Mouse (Mus musculus) embryo, embryonic 10.5 days (tissue): ENCODE measurements around the gene Phka2.

Experiments
- DNase-seq: peaks from one replicate; pipeline ENCODE4 v3.0.0-alpha.2; 2015; ENCODE audit warnings: low spot score

Gene Phka2

DNA sequence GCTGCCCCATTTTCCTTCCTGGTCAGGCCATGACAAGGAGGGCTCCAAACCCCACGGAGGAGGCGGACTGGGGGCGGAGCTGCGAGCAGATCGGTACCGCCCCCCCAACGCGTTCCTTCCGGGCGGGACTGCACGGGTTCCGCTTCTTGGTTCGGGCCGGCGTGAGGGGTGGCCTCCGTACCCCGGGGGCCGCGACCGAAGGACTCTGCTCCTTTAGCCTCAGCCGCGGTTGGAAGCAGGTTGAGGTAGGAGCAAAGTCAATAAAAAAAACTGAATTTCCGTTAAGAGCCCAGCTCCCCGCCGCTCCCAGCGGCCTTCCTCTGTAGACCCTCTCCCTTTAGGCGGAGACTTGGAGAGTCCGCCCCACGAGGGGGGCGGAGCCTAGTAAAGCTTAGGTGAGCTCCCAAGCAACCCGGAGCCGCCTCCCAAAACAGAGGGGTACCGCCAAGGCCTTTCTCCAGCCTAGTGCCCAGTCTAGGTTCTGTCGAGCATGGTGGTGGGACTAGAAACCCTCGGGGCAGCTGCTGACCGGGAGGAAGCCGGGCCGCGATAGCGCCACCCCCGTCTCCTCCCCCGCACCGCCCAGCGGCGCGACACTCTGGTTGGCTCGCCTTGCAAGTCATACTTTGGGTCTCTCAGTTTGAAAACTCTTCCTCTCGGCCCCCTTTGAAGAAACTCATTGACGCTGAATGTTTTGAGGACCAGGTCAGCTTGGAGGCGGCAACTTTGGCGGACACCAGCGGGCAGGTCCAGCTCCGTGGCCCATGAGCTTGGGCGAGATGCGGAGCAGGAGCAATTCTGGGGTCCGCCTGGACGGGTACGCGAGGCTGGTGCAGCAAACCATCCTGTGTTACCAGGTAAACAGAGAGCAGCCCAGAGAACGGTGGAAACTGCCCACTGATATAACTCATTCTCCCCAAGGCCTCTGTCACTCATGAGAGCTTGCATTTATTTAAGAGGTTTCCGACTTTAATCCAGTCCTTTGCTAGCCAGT is at the start of gene Phka2:
TSS of gene Phka2 (plus strand) at position 119 of the 994 bp plus-strand sequence.
- DNase-seq: peak; percentile 85

DNA sequence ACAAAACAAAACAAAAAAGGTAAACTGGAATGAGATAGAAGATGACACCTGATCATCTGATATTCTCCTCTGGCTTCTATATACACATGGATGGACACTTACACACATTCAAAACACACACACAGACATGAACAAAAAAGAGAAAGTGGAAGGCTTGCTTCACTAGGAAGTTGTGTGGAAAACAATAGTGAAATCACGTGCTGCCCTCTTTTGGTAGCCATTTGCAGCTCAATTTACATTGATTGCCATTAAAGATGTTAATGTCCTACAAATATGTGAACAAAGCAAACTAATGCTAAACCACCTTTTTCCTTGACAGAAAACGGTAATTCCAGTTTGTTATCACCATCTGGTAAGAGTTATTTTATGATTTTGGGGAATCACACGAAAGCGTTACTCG is 46.3 kb upstream of the Phka2 start:
- DNase-seq: no peak

DNA sequence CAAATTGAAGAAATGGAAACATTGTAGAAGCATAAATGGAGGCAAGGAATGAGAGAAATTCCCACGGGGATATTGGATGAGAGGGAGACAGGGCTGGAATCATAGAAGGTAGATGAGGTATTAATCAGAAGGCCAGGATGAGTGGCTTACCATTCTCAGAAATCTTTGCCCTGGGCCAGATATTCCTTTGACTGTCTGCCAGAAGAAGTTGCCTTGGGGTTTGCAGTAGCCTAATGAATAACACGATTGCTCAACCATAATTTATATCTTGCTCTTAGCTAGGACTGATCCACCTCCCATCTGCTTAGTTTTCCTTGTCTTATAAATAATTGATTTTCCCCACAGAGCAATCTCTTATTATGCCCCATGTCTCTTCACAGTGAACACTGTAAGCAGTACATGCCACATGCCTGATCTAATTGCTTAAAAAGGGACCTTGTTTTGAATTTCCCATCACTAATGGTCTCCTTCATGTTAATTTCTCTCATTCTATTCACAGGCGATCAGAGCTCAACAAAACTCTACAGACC is 30.6 kb upstream of the Phka2 start:
- DNase-seq: no peak

DNA sequence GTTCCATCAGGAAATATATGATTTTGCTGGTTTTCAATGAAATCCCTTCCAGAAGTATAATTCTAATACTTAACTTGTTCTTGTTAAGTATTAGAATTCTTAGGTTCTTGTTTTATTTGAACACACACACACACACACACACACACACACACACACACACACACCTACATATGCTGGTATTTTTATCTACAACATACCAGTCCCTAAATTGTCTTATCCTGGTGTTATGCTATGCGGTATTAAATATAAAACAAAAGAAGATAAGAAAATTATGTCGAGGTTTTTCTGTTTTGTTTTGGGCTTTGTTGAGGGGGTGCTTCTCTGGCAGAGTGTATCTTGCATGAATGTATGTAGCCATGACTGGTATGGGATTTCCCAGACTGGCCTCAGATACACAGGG is 12.2 kb upstream of the Phka2 start:
- no peak for DNase-seq

DNA sequence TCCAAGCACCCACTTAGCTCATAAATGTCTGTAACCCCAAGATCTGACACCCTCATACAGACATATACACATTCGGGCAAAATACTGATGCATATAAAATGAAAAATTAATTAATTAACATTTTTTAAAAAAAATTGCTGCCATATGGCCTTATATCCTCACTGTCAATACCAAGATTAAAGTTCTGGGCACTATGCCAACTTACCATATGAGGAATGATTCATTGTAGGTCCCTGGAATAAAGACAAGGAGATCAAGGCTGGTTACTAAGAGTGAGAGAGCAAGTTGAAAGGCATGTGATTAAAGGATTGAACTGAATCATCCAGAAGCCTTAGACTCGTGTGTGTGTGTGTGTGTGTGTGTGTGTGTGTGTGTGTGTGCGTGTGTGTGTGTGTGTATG is 7.6 kb upstream of the Phka2 start:
- no peak for DNase-seq

DNA sequence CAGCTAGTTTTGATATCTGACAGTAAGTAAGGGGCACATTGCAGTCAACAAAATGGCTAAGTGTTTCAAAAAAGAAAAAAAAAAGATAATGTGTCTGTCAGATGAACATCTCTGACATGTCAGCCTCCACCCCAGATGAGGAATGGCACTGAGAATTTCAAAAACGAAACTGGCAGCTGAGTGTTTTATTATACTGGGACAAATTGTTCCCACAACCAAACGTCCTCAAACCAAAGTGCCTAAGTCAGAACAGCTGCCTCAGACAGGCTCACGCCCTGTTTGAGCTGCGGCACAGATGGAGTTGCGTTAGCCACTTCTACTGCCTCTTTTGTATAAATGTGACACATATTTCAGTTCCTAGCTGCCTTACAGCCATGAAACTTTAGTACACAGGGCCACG is 7.0 kb upstream of the Phka2 start:
- no peak for DNase-seq

DNA sequence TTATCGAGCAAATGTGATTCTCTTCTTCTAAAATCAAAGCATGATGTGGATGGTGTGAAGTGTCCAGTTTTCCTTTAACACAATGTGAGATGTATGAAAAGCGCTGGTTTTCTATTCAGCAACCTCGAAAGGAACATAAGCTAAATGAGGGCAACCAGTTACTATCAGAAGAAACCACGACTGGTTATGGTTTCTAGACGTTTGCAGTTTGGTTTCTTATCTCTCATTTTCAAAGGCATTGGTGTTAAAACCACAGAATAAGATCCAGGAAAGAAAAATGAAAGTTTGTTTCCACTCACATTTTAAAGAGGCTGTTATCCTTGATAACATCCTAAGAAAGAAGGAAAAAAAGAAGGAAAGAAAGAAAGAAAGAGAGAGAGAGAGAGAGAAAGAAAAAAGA is 5.5 kb upstream of the Phka2 start:
- no peak for DNase-seq

DNA sequence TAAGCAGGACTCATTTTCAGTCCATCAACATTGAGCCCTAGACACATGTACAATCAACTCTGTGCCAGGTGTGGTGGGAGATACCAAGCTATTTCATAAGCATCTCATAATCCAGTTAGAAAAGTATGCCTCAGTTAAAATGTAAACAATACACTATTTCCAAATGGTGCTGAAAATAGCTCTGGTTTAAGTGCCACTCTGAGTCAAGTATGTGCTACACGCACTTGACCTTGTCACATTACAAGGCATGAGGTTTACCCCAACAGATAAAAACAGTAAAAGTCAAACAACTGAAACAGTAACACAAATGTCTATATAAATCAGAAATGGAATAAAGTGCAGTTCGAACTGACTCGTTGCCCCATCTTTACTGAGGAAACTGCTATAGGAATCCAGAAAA is 871 bp upstream of the Phka2 start:
- no peak for DNase-seq

DNA sequence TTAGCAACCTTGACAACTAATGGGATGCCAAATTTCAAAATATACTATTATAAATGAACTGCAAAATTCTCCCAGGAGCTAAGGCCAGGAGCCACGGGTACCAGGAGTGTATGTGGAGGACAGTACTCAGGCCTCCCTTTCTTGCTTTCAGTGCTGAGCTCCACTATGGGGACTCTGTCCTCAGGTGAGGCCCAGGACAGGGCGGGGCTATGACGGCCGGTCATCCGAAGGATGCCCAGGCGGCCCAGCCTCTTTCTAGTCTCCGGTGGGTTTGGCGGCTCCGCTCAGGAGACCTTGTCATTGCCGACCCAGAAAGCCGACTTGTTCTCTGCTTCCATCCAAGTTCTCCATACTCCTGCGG is 299 bp upstream of the Phka2 start:
- DNase-seq: no peak

DNA sequence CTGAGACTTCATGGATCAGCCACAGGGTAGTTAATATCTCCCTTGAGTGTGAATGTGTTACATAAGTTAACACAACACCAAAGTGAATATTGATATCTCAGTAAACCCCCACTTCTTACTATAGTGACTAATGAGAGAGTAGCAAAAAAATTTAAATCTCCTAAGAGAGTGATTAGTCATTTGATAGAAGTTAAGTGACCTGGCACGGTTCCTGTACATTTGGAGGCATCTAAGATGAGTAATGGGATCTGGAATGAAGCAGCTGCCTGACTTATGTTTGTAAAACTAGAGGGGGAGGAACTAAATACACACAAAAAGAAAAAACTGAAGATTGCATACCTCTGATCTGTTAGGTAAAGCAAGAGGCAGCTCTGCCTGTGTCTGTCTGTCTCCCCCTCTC is 7.1 kb downstream of the Phka2 start:
- DNase-seq: no peak

DNA sequence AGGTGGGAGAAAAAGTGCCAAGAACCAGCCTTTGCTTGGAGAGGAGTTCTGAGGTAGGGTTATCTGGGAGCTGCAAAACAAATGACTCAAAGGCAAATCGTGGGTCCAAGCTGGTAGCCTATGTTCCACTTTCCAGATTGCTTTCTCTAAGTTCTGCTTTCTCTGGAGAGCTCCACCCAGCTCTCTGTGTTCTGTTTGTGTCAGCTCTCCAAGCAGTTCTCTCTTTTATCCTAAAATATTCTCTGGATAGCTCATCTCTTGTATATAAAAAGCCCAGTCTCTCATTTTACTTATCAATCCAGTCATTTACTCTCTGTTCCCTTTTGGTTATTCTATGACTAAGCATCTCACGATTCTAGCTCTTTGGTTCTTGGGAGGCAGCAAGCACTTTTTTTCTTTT is 8.2 kb downstream of the Phka2 start:
- DNase-seq: no peak

DNA sequence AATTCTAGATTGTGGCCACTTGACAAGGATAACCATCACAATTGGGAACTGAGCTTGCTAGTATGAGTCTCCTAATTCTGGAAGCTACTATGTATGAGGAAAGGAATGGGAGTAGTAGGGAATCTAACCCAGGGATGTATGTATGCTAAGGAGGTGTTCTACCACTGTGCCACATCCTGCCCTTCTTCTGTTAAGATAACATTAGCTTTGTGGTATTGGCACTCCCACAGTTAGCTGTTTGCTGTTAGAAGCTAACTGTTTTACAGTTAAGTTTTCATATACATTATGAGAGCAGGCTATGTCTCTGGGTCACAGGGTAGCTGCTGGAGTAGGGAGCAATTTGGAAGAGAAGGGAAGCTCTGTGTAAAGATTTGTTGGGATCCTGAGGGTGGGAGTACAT is 14.1 kb downstream of the Phka2 start:
- no peak for DNase-seq

DNA sequence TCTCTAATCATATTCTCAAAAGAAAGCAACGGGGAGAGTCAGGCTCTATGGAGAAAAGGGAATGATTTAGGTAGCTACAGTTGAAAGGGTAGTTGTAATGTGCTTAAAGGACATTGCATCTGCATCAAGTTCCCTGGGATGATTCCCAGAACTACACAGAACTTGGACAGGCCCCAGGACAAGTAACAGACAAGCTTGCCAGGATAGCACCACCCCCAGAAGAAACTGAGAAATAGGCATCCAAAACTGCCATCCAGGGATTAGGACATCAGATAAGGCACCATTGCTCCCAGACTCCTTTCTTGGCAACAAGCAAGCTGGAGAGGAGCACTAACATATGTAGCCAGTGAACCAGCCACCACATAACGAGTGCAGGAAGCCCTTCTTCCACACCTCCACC is 40.8 kb downstream of the Phka2 start:
- DNase-seq: no peak

DNA sequence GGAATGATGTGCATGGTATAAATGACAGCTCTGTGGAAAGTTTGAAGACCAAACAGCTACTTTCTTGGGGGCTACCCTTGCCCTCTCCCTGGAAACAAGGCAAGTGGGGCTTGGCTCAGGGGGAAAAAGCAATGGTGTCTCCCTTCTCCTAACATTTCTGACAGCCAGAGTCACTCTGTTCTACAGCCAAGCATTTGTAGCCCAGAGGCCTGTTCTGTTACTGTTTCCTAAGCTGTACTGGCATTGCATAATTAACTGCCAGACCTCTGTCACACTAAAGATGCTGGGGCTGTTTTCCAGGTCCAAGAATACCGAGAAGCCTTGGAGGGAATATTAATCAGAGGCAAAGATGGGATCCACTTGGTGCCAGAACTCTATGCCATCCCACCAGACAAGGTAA is 46.9 kb downstream of the Phka2 start:
- no peak for DNase-seq

DNA sequence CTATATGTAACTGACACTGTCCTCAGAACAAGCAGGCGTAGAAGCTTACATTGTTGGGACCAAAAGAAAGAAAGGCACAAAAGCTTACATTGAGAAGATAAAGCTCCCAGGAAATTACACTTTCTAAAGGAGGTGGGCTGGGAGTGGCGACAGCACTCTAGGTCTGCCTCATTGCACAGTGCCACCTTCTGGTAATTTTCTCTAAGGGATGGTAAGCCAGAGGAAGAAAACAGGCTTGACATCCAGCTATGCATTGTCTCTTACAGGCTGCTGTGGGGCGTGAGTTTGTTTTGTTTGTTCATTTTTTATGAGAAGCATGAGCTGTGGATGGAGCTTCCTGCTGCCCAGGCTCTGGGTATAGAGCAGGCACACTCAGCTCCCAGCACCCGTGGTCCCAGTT is 50.1 kb downstream of the Phka2 start:
- DNase-seq: peak; percentile 6

DNA sequence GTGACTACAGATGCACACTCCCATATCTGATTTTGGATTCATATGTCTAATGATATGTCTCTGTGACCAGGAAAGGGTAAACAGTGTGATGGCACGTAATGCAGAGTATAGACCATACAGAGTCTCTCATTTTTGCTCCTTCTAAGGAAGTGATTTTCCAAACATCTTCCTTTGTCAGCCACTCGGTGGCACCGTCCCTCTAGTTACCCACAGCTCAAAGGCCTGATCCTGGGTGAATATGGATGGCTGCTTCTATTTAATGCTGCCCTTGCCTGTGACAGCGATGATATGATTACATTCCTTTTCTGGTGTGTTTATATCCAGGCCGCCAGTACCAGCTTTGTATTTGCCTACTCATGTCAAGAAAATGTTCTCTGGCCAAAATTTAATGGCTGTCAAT is 81.6 kb downstream of the Phka2 start:
- peak; percentile 15 for DNase-seq

DNA sequence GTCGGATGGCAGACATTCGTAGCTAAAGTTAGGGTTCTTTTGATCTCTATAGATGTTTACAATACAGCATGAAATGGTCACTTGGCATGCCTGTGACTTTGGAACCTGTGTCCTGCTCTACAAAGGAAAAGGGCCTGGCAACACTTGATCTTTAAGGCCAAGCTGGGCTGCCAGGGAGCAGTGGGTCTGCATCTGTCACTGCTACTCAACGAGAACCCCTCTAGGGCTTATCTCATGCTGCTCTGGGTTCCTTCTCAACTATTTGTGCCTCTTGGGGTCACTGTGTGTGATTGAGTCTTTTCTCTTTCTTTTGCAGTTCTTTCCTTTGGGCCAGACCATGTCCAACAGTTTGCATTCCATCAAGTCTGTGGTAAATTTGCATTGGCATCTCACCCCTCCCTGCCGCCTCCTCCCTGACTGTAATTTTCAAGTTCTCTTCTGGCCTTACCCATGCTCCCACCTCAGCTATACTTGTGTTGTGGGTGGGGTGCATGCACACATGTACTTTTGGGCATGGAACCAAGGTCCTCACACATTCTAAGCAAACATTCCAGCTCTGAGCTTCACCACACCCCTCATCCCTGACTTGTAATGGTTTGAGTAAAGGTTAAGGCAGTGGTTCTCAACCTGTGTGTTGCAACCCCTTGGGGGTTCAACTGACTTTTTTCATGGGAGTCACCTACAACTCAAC is 82.3 kb downstream of the Phka2 start:
- no peak for DNase-seq

DNA sequence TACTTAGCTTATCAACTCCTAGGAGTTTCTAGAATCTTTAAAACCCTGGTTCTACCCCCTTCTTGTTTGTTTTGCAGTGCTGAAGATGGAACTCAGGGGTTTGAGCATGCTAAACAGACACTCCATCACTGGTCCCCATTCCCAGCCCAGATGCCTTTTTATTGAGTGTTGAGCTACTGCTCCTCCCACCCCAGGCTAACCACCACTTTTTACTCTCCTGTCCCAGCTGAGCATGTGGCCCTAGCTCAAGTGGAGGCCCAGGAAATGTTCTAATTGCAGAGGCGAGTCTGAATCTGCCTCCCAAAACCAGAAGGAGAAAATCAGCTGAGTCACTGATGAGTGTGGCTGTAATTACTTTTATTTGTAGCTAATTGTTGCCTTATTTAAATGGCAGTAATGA is 83.1 kb downstream of the Phka2 start:
- no peak for DNase-seq

DNA sequence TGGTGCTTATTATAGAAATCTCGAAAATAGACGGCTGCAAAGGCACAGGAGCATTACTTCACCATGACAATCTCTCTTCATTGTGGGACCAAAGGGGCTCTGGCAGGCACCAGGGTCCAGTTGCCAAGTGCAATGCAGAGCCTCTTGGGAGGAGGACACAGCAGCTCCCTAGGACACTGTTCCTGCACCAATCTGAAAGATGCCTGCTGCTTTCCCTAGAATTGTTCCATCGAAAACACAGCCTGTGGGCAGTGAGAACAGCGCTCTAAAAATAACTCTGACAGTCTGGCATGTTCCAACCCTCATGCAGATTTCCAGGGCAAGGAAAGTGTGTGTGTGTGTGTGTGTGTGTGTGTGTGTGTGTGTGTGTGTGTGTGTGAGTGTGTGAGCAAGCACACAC is 86.6 kb downstream of the Phka2 start:
- no peak for DNase-seq

DNA sequence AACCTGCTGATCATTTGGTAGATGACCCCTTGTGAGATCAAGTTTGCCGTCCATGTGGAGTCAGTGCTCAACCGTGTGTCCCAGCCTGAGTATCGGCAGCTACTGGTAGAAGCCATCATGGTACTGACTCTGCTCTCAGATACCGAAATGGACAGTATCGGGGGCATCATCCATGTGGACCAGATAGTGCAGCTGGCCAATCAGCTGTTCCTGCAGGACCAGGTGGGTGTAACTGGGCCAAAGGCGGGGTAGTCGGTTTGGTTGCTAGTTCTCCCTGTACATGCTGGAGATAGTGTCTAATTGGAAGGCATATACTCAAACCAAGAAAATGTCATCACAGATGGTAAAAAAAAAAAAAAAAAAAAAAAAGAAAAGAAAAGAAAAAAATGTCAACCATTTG is 88.2 kb downstream of the Phka2 start:
- no peak for DNase-seq

DNA sequence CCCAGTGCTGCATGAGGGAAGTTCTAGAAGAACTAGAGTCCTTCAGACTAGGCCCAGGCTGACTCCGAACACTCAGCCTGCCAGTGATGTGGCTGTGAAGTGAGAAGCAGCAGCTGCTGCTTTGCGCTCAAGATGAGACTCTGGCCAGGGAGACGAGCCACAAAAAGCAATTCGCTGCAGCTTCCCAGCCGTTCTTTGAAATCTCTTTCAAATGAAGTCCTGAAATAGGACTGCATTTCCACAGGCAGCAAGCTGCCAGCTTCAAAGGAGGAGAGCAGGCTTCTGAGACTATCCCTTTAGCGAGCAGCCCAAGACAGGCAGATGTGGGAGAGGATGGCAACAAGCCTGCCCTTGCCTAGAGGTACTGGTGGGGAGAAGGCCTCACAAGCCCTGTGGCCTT is 91.0 kb downstream of the Phka2 start:
- DNase-seq: no peak

DNA sequence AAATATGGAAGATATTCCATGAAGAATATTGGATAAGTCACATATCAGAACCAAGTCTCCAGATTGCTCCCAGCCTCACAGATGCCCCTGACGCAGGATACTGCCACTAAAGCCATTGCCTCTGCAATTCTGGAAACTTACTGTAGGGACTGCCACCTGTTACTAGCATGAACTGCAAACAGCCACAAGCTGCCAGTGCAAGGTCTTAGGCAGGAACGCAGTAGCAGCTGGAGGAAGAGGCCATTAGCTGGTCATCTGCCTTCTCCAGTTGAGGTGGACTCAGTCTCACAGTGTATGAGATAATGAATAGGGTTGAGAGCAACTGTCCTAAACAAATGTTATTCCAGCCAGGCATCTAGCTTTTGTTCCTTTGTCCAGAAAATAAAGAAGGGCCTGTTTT is 96.1 kb downstream of the Phka2 start:
- no peak for DNase-seq
